Mouse (Mus musculus) MEL-GATA-1-ER (cell line): Measurements from ENCODE around the gene Rnf151.

Experiments
- DNase-seq: peaks from one replicate; pipeline ENCODE4 v3.0.0-alpha.2; 2012; ENCODE audit warnings: low read depth; ENCODE audit errors: extremely low read depth

Rnf151 gene

DNA sequence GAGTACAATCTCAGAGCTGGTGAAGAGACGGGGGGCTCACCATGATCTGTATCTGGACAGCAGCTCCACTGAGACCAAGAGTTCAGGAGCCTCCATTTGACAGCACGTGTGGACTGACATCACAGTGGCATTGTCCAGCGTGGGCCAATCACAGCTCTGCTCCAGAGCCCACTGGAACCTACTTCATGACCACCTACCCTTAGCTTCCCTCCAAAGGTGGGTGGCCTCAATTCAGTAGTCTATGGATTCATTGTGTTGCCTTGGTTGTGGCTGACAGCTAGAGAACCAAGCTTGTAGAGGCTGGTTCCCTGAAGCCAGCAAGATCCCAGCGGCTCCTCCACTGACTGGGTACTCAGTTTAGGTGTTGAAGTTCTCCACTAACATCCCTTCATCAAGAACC, at the start of gene Rnf151, which contains the start of gene Rps2:
Gene Rnf151 (minus strand): TSS at position 121 of the 400 bp plus-strand sequence.
Gene Rps2 (plus strand): TSS at position 174 of the 400 bp plus-strand sequence.
- no peak for DNase-seq

- DNase-seq, result no peak
These were observed 48.5 kb upstream of the Rnf151 start for GRCm38 (mm10) chr17:24766266-24766875.

DNA sequence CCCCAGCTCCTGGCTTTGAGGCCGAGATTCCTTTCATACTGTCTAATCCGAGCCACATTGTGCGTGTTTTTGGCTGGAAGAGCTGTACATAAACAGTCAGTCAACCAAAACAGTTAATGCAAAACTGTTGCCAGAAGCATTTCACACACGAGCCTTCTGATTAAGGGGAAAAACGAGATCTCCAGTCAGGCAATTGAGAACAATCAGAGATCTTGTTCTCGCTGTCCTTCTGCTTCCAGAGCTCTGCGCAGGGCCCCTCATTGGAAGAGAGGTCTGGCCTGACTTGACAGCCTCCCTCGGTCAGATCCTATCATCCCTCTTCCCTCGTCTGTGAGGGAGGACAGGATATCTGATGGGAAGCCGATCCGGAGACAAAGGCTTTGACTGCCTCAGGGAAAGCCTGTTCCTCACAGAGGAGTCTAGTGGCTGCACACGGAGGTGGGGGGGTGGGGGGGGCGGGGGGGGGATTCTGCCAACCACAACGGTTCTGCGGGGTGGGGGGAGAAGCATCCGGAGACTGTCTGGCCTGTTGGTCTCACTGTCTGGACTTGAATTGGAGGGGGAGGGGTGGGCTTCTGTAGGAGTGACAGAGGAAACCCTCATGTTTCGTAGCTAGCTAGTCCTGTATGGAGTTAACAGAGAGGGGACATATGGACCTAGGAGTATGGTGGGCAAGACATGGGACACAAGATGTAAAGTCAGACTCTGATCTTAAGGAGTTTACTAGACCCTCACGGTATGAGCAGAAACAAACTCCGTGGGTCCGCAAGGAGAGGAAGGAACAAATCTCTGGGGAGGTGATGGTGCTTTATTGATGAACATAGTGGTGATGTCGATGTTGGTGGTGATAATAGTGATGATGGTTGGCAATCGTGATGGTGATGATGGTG, 47.4 kb upstream of the Rnf151 start:
- no peak for DNase-seq

DNA sequence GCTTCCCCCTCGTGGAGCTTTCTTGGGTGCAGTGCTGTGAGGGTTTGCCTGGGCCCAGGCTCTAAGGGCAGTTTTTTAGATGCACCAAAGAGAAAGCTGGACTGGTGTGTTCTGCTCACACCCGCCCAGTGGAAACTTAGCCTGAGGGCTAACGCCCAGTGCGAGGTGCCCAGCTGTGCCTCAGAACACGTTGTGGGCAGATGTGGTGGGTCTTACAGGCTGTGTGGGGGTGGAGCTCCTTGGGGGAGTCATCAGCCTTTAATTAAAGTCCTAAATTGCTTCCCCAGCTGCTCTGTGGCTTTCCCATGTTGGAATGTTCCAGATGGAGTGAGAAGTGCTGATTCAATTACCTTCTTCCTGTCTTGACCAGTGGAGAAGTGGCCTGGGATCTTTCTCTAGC, 43.3 kb upstream of the Rnf151 start:
- no peak for DNase-seq

DNA sequence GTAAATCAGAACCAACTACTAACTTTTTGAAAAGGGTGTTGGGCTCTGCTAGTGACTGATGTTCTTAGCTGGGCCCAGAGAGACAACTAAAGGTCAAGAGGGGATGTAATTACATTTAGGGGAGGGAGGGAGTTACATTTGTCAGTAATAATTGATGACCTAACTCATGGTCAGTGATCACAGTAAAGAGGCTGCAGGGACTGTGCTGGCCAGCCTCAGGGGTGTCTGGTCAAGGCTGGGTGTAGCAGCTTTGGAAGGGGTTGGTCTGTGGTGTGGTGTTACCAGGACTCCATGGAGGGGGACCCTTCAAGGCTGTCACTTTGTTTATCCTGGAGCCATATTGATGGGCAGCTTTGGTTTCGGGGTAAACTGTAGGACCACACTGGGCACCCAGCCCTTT, 39.5 kb upstream of the Rnf151 start:
- no peak for DNase-seq

- no peak for DNase-seq
These were observed 34.8 kb upstream of the Rnf151 start, which contains the start of gene Hs3st6 for GRCm38 (mm10) chr17:24752415-24753394. TSS of gene Hs3st6 (plus strand) at chr17:24752988.

- no peak for DNase-seq
These were observed 33.7 kb upstream of the Rnf151 start for GRCm38 (mm10) chr17:24751528-24751927.

DNA sequence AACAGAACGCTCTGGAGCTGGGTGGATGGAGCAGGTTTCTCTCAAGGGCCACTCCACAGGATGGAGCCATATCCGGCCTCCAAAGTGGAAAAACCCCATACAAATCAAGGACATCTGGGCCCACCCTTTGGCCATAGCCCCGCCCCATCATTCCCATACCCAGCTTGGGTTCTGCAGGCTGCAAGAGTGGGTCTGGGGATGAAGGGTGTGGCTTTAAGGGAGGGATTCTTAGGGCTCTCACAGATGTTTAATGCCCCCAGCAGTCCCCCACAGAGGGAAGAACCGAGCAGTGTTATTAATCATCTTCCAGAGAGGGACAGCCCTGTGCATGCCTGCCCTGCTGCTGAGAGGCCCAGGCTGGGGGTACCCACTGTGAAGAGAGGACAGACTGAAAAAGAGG, 29.1 kb upstream of the Rnf151 start:
- DNase-seq, result no peak

- DNase-seq, result peak; percentile 61
These were observed 27.9 kb upstream of the Rnf151 start for GRCm38 (mm10) chr17:24745526-24746497.

DNA sequence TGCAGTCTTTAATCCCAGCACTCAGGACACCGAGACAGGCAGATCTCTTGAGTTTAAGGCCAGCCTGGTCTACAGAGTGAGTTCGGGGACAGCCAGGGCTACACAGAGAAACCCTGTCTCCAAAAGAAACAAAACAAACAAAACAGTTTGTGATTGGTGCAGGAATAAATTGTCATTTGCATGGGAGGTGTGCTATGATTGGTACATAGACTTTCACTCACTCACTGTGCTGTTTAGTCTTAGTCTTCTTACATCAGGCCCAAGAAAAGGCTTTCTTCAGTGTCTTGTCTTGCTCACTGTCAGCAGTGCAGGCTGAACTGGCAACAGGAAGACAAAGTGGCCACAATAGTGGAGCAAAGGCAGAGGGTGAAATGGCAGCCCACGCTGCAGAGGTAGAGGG, 26.5 kb upstream of the Rnf151 start:
- DNase-seq, result no peak

- DNase-seq, result no peak
These were observed 26.0 kb upstream of the Rnf151 start for GRCm38 (mm10) chr17:24743896-24744295.

GRCm38 (mm10) chr17:24742307-24742706, 24.4 kb upstream of the Rnf151 start:
- no peak for DNase-seq

DNA sequence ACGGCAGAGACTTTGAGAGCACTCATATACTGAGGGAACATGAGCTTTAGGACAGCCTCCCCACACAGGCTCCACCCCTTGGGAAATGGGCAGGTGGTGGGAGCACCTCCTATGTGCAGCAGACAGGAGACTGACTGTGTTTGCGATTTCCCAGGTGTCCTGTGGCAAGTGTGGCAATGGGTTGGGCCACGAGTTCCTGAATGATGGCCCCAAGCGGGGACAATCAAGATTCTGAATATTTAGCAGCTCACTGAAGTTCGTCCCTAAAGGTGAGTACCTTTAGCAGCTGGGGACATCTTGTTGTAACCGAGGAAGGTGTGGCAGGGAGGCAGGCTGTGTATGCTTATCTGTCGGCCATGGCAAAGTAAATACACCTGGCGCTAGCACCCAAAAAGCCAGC, 22.1 kb upstream of the Rnf151 start:
- no peak for DNase-seq

DNA sequence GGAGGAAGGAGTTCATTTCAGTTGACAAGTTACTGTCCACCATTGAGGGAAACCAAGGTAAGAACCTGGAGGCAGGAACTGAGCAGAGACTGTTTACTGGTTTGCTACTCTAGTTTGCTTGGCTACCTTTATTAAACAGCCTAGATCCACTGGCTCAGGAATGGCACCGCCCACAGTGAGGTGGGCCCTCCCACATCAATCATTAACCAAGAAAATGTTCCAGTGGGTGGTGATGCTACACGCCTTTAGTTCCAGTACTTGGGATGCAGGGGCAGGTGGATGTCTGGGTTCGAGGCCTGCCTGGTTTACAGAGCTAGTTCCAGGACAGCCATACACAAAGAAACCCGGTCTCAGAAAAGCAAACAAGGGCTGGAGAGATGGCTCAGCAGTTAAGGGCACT, 20.4 kb upstream of the Rnf151 start:
- DNase-seq, result no peak

- DNase-seq, result no peak
These were observed 19.4 kb upstream of the Rnf151 start for GRCm38 (mm10) chr17:24737135-24737810.

DNA sequence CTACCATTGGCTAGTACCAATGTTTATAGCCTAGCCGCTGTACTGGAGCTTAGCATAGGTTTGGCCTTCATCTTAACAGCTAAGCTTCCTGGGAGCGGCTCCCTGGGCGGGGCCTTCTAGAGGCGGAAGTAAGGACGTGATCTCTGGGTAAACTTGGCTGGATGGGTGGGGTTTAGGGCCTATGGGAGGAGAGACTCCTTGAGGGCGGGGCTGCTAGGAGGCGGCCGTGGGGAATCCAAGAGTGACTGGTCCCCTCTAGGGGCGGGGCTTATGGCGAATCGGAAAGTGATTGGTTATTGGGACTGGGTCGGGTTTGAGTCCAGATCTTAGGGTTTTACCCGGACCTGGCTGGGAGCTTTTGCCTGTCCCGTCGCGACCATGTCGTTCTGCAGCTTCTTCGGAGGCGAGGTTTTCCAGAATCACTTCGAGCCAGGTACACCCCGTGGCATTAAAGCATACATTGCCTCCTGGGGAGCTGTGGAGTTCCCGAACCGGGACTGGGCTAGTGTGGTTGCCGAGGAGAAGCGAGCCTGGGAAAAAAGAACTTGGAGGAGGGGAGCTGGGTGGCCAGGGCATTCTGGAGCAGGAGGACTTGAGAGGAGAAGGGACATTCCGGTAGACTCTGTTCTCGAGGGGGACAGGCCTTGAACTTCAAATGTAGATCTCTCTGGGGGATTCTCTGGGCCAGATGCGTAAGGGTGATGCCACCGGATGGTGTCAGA, 18.6 kb upstream of the Rnf151 start, which contains the start of gene Msrb1:
Gene Msrb1 (plus strand): TSS at position 313 of the 722 bp plus-strand sequence.
- DNase-seq, result peak; percentile 97

DNA sequence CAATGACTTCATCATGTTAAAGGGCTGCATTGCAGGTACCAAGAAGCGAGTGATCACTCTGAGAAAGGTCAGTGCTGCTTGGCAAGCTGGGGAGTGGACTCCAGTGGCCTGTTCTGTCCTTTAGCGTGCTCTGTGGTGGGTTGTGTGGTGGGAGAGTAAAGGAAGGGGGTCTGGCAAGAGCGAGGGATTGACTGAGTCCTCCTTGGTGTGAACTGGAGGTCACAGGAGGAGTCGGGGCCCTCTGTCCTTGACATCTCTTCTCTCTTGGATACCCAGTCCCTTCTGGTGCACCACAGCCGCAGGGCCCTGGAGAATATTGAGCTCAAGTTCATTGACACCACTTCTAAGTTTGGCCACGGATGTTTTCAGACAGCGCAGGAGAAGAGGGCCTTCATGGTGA, 17.6 kb upstream of the Rnf151 start:
- DNase-seq, result no peak

DNA sequence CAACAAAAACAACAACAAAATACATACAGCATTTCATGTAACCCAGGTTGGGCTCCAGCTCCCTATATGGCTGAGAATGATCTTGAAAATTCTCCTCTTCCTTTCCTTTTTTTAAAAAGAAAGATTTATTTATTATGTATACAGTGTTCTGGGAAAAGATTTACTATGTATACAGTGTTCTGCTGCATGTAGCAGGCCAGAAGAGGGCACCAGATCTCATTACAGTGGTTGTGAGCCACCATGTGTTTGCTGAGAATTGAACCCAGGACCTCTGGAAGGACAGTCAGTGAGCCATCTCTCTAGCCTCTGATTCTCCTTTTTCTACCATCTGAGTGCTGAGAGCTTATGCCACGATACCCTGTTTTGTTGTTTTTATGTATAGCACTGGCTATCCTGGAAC, 16.6 kb upstream of the Rnf151 start:
- no peak for DNase-seq
